Comparison of ENCODE assay signal across 8 mouse cellular contexts in genomic region chr2:76001392-76001791, GRCm38 (mm10). TPM values are rescaled to one million over a fixed set of nuclear protein-coding genes. Genes with fewer than 3 reads are reported as not detected.
A peak's percentile ranks its signal among the peaks of the same experiment; 100 is the strongest.
DNase-seq lines count a peak whose midpoint lies in the region; ATAC-seq and TF ChIP-seq lines count a peak whose summit lies in the region.

No protein-coding gene starts in this region.

- H3K36me3 ChIP-seq in midbrain, embryonic 10.5 days: no peaks in the 10 kb centered on the region
- no peaks in the 10 kb centered on the region for H3K36me3 ChIP-seq in midbrain, embryonic 15.5 days (replicated peaks)
- H3K36me3 ChIP-seq in liver, adult 2 months (ENCODE audit: control insufficient read depth, insufficient read depth, low read length): no peaks in the 10 kb centered on the region

- H3K79me2 ChIP-seq in liver, adult 2 months (ENCODE audit: control insufficient read depth, insufficient read depth, low read length): no peaks in the 10 kb centered on the region

- no peak for ATAC-seq in midbrain, embryonic 15.5 days (replicated peaks)
- peak; percentile 74 to 81 for ATAC-seq in hematopoietic stem cell, adult 5-6 weeks (replicated peaks in 1 of 2; ENCODE audit: insufficient read depth in 1 of 2, low FRiP score in 2 of 2, low TSS enrichment in 1 of 2, low read depth in 1 of 2, poor library complexity in 2 of 2, severe bottlenecking in 2 of 2)

- DNase-seq in midbrain, embryonic 10.5 days (ENCODE audit: low spot score): peak; percentile 54
- DNase-seq in T-cell, adult 2 months (ENCODE audit: low spot score): peak; percentile 46
- DNase-seq in cerebellum, postnatal 36 days: peak; percentile 53 to 59
- peak; percentile 57 for DNase-seq in liver, adult 2 months (ENCODE audit: extremely low read depth, low read depth, low spot score)
- peak; percentile 67 for DNase-seq in right cerebral cortex, postnatal 14 days
- DNase-seq in yolk sac, embryonic 10.5 days (ENCODE audit: low spot score): peak; percentile 63

- H3K9me3 ChIP-seq in midbrain, embryonic 10.5 days (replicated peaks): no peaks in the 10 kb centered on the region
- H3K9me3 ChIP-seq in midbrain, embryonic 15.5 days: no peaks in the 10 kb centered on the region

- H3K4me3 ChIP-seq in midbrain, embryonic 10.5 days: no peak overlapping the region
- H3K4me3 ChIP-seq in midbrain, embryonic 15.5 days: no peak overlapping the region
- H3K4me3 ChIP-seq in liver, adult 2 months (ENCODE audit: insufficient read depth, low read depth, low read length): no peak overlapping the region

- H3K27me3 ChIP-seq in midbrain, embryonic 10.5 days (ENCODE audit: low read depth, poor library complexity, severe bottlenecking): no peaks in the 10 kb centered on the region
- H3K27me3 ChIP-seq in midbrain, embryonic 15.5 days (replicated peaks): no peaks in the 10 kb centered on the region
- H3K27me3 ChIP-seq in liver, adult 2 months (ENCODE audit: control insufficient read depth, insufficient read depth, low read length): no peaks in the 10 kb centered on the region

- H3K4me1 ChIP-seq in midbrain, embryonic 10.5 days: peaks cover 42% of the 10 kb centered on the region
- 0 out of 2 replicates have a peak, but pooled peaks cover 3% of the 10 kb centered on the region for H3K4me1 ChIP-seq in midbrain, embryonic 15.5 days
- H3K4me1 ChIP-seq in liver, adult 2 months (ENCODE audit: control insufficient read depth, insufficient read depth, low read length): peaks cover 5% of the 10 kb centered on the region; the same call in 1 of the 2 replicates

- H3K27ac ChIP-seq in midbrain, embryonic 10.5 days (replicated peaks): no peak overlapping the region
- no peak overlapping the region for H3K27ac ChIP-seq in midbrain, embryonic 15.5 days
- H3K27ac ChIP-seq in liver, adult 2 months (replicated peaks; ENCODE audit: insufficient read depth, low read depth, low read length): no peak overlapping the region

- no peak for TF ChIP-seq POLR2A in liver, adult 2 months (IDR thresholded peaks at IDR 0.05; ENCODE audit: extremely low read depth, insufficient read depth, low read length)

- no peak overlapping the region for H3K9ac ChIP-seq in midbrain, embryonic 15.5 days
- H3K9ac ChIP-seq in liver, adult 2 months (ENCODE audit: low read depth, low read length): no peak overlapping the region

- H3K4me2 ChIP-seq in midbrain, embryonic 15.5 days: no peak overlapping the region

- WGBS in midbrain, embryonic 10.5 days: 40% methylated on average over 8 of the region's 8 CpGs
- WGBS in midbrain, embryonic 15.5 days: 48% methylated on average over 8 of the region's 8 CpGs
- WGBS in liver, adult 2 months: 22% methylated on average over 8 of the region's 8 CpGs

- TF ChIP-seq CTCF in liver, adult 2 months (IDR thresholded peaks at IDR 0.05; ENCODE audit: low read depth, low read length): peak; percentile 94

RNA-seq across cellular contexts. Expression of gene Ttc30a1, which starts 19.6 kb away (rescaled TPM):
- polyA plus RNA-seq in midbrain, embryonic 10.5 days (2016; fragmentation: Nextera tagmentation; extraction: Ambion mirVana): 11.8 and 12.0 TPM in 2 replicates
- polyA plus RNA-seq in midbrain, embryonic 15.5 days (2015; fragmentation: Nextera tagmentation; extraction: Ambion mirVana): 8.3 and 9.2 TPM in 2 replicates
- 4.7 and 5.5 TPM in 2 replicates for total RNA-seq in hematopoietic stem cell, adult 5-6 weeks (2017)
- total RNA-seq in liver, adult 2 months (2014; rRNA removed): 1.3 and 1.4 TPM in 2 replicates
- 0.92 and 0.98 TPM in 2 replicates for polyA plus RNA-seq in liver, adult 2 months (2012; rRNA removed)

RNA-seq across cellular contexts. Expression of gene Ttc30a2, which starts 23.4 kb away (rescaled TPM):
- polyA plus RNA-seq in midbrain, embryonic 10.5 days (2016; fragmentation: Nextera tagmentation; extraction: Ambion mirVana): 0.39 and 0.58 TPM in 2 replicates
- 0.68 and 0.75 TPM in 2 replicates for polyA plus RNA-seq in midbrain, embryonic 15.5 days (2015; fragmentation: Nextera tagmentation; extraction: Ambion mirVana)
- 0.10 TPM in 1 of 2 replicates, not detected in the other for total RNA-seq in hematopoietic stem cell, adult 5-6 weeks (2017)
- total RNA-seq in liver, adult 2 months (2014; rRNA removed): 0.18 and 0.27 TPM in 2 replicates
- 0.09 and 0.22 TPM in 2 replicates for polyA plus RNA-seq in liver, adult 2 months (2012; rRNA removed)
